Mouse (Mus musculus): ENCODE data around the gene Tcea3.

- TF ChIP-seq EP300 (optimal IDR thresholded peaks at IDR 0.05) (no peak), CTCF (IDR thresholded peaks at IDR 0.05; ENCODE audit: low read depth) (no peak)
These were observed 33.6 kb downstream of the Tcea3 start for GRCm38 (mm10) chr4:136281097-136281496.
